Mouse (Mus musculus) stomach, embryonic 14.5 days (tissue): ENCODE measurements at regions not wholly inside any gene's neighbourhood (a gene's known extent, or its start where the extent isn't known, plus 50 kb on each side); places are given as distances from the start of the nearest gene placed in this dataset.

ENCODE experiments used
- ATAC-seq: fragments of 200-750 bp; cut with Nextera tagmentation; 2 replicates; pipeline ENCODE4 v1.8.0; 2017; ENCODE audit warnings: low read depth, moderate TSS enrichment; ENCODE audit not compliant: insufficient number of reproducible peaks, insufficient read depth, low FRiP score
- H3K27ac ChIP-seq: fragments of 300-500 bp; sonication (generic); 2 replicates; pipeline ENCODE4 v1.5.1; 2014; ENCODE audit warnings: mild to moderate bottlenecking, low read length, moderate library complexity, mixed read lengths
- H3K27me3 ChIP-seq: fragments of 300-500 bp; sonication (generic); 2 replicates; pipeline ENCODE4 v1.6.1; 2014; ENCODE audit warnings: low read length, control low read depth, mixed read lengths; ENCODE audit not compliant: control insufficient read depth, insufficient read depth
- H3K36me3 ChIP-seq: fragments of 300-500 bp; sonication (generic); 2 replicates; pipeline ENCODE4 v1.6.1; 2014; ENCODE audit warnings: mild to moderate bottlenecking, control low read depth, low read length, moderate library complexity, mixed read lengths; ENCODE audit not compliant: control insufficient read depth, insufficient read depth
- H3K4me1 ChIP-seq: fragments of 300-500 bp; sonication (generic); 2 replicates; pipeline ENCODE4 v1.6.1; 2014; ENCODE audit warnings: low read length, control low read depth, mixed read lengths; ENCODE audit not compliant: control insufficient read depth, insufficient read depth
- H3K4me2 ChIP-seq: fragments of 300-500 bp; sonication (generic); replicated peaks from 2 replicates; pipeline ENCODE4 v1.6.1; 2014; ENCODE audit warnings: low read depth, low read length, control low read depth
- H3K4me3 ChIP-seq: fragments of 300-500 bp; sonication (generic); 2 replicates; pipeline ENCODE4 v1.5.1; 2014; ENCODE audit warnings: low read depth, low read length, control low read depth
- H3K9ac ChIP-seq: fragments of 300-500 bp; sonication (generic); replicated peaks from 2 replicates; pipeline ENCODE4 v1.6.1; 2014; ENCODE audit warnings: low read depth, mild to moderate bottlenecking, control low read depth, low read length, moderate library complexity, mixed read lengths
- H3K9me3 ChIP-seq: fragments of 300-500 bp; sonication (generic); 2 replicates; pipeline ENCODE4 v1.6.1; 2016; ENCODE audit warnings: low read depth, low read length, control low read depth; ENCODE audit not compliant: control insufficient read depth
- WGBS: fragments of 180-500 bp; shearing (Covaris S2); extraction: QIAGEN DNeasy Blood & Tissue Kit; methylation state at CpG from one replicate; pipeline ENCODE4 v1.1.7; 2014; 5-methylcytosine and 5-hydroxymethylcytosine counted together

DNA sequence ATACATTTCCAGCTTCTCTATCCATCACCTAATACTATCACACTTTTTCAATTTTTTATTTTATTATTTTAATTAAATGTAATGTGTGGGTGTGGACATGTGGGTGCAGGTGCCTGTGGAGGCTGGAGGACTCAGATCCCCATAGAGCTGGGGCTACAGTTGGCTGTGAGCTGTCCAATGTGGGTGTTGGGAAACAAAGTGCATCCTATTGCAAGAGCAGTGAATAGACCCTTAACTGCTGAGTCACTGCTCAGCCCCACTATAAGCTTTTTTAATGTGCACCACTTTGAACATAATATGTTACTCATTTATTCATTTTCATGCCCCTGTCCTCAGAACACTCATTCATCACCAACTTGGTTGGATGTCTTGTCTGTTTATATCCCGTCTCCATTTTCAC, 110.4 kb downstream of the Avpr1a start:
- no peaks in the 10 kb centered on the region for H3K4me1 ChIP-seq
- H3K9me3 ChIP-seq = no peaks in the 10 kb centered on the region
- H3K4me2 ChIP-seq = no peak overlapping the region
- no peaks in the 10 kb centered on the region for H3K27me3 ChIP-seq
- WGBS = 63% methylated on average over 1 of the region's 1 CpGs
- H3K36me3 ChIP-seq = no peaks in the 10 kb centered on the region
- no peak overlapping the region for H3K4me3 ChIP-seq
- ATAC-seq = no peak
- H3K9ac ChIP-seq = no peak overlapping the region
- H3K27ac ChIP-seq = no peak overlapping the region

GRCm38 (mm10) chr10:122560001-122560695, 111.8 kb downstream of the Avpr1a start:
- ATAC-seq = no peak
- H3K4me2 ChIP-seq = no peak overlapping the region
- H3K4me3 ChIP-seq = no peak overlapping the region
- H3K27me3 ChIP-seq = no peaks in the 10 kb centered on the region
- H3K9me3 ChIP-seq = no peaks in the 10 kb centered on the region
- H3K4me1 ChIP-seq = 0 out of 2 replicates have a peak, but pooled peaks cover 3% of the 10 kb centered on the region
- no peak overlapping the region for H3K27ac ChIP-seq
- 81% methylated on average over 10 of the region's 10 CpGs for WGBS
- no peak overlapping the region for H3K9ac ChIP-seq
- no peaks in the 10 kb centered on the region for H3K36me3 ChIP-seq

DNA sequence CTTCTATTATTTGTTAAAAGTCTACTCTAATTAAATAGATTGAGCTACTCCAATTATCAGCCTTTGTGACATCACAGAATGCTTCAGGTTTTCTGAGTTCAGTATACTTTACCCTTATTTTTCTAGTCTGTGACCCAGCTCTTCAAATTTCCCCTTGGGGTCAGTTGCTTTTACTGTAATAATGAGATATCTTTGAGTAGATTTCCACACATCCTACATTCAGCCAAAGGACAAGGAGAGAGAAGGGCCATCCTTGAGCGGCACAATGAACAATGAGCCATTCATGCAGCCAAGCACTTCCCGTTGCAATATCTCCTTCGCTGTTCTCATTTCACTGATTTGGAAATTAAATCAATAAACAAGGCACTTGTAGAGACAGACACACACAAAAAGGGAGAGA, 113.6 kb downstream of the Avpr1a start:
- no peak overlapping the region for H3K4me2 ChIP-seq
- no peak overlapping the region for H3K4me3 ChIP-seq
- H3K9me3 ChIP-seq = no peaks in the 10 kb centered on the region
- H3K9ac ChIP-seq = no peak overlapping the region
- H3K27me3 ChIP-seq = no peaks in the 10 kb centered on the region
- H3K4me1 ChIP-seq = 0 out of 2 replicates have a peak, but pooled peaks cover 3% of the 10 kb centered on the region
- H3K36me3 ChIP-seq = no peaks in the 10 kb centered on the region
- H3K27ac ChIP-seq = no peak overlapping the region
- 81% methylated on average over 3 of the region's 3 CpGs for WGBS
- ATAC-seq = no peak

- H3K4me2 ChIP-seq = no peak overlapping the region
- no peak overlapping the region for H3K4me3 ChIP-seq
- H3K36me3 ChIP-seq = no peaks in the 10 kb centered on the region
- no peak overlapping the region for H3K9ac ChIP-seq
- H3K27ac ChIP-seq = no peak overlapping the region
- no peak for ATAC-seq
- H3K4me1 ChIP-seq = 0 out of 2 replicates have a peak, but pooled peaks cover 3% of the 10 kb centered on the region
- H3K9me3 ChIP-seq = no peaks in the 10 kb centered on the region
- no peaks in the 10 kb centered on the region for H3K27me3 ChIP-seq
- 65% methylated on average over 6 of the region's 6 CpGs for whole genome bisulfite sequencing
Observed at GRCm38 (mm10) chr10:122562542-122562941, 114.2 kb downstream of the Avpr1a start.

DNA sequence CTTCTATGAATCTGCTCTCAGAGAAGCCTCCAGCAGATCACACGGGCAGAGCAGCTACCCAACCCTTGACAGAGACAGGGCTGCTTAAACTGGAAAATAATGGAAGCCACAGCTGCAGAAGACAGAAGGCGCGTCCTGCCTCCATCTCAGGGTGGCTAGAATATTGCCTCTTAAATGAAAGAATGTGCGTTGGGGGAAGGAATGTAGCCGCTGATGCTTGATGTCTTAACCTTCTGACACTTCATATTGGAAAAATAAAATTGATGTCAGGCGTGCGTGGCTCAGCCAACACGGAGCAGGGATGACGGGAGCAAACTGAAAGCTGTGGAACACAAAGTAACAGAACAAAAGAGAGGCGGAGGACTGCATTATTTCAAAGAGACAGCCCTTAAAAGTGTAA, 114.6 kb upstream of the Ppm1h start:
- Histone ChIP-seq H3K27ac (no peak overlapping the region; the same call in 1 of the 2 replicates), H3K4me1 (0 out of 2 replicates have a peak, but pooled peaks cover 3% of the 10 kb centered on the region), H3K36me3 (no peaks in the 10 kb centered on the region), H3K4me3 (no peak overlapping the region), H3K9ac (no peak overlapping the region), H3K4me2 (peak overlapping the region; percentile 28), H3K9me3 (no peaks in the 10 kb centered on the region), H3K27me3 (no peaks in the 10 kb centered on the region)
- no peak for ATAC-seq
- 16% methylated on average over 10 of the region's 10 CpGs for WGBS

GRCm38 (mm10) chr10:122564473-122564872, 114.1 kb upstream of the Ppm1h start:
- no peak for ATAC-seq
- Histone ChIP-seq H3K27ac (no peak overlapping the region; the same call in 1 of the 2 replicates), H3K4me3 (no peak overlapping the region), H3K27me3 (no peaks in the 10 kb centered on the region), H3K9me3 (no peaks in the 10 kb centered on the region), H3K4me1 (0 out of 2 replicates have a peak, but pooled peaks cover 3% of the 10 kb centered on the region), H3K9ac (no peak overlapping the region), H3K36me3 (no peaks in the 10 kb centered on the region), H3K4me2 (peak overlapping the region; percentile 28)
- WGBS = 74% methylated on average over 10 of the region's 10 CpGs

- H3K4me1 ChIP-seq = peaks cover 11% of the 10 kb centered on the region; the same call in 1 of the 2 replicates
- ATAC-seq = no peak
- no peak overlapping the region for H3K4me2 ChIP-seq
- no peaks in the 10 kb centered on the region for H3K27me3 ChIP-seq
- H3K27ac ChIP-seq = no peak overlapping the region
- H3K9me3 ChIP-seq = no peaks in the 10 kb centered on the region
- no peak overlapping the region for H3K9ac ChIP-seq
- WGBS = 57% methylated on average over 4 of the region's 4 CpGs
- H3K4me3 ChIP-seq = no peak overlapping the region
- no peaks in the 10 kb centered on the region for H3K36me3 ChIP-seq
Observed at GRCm38 (mm10) chr10:122566601-122567000, 112.0 kb upstream of the Ppm1h start.

DNA sequence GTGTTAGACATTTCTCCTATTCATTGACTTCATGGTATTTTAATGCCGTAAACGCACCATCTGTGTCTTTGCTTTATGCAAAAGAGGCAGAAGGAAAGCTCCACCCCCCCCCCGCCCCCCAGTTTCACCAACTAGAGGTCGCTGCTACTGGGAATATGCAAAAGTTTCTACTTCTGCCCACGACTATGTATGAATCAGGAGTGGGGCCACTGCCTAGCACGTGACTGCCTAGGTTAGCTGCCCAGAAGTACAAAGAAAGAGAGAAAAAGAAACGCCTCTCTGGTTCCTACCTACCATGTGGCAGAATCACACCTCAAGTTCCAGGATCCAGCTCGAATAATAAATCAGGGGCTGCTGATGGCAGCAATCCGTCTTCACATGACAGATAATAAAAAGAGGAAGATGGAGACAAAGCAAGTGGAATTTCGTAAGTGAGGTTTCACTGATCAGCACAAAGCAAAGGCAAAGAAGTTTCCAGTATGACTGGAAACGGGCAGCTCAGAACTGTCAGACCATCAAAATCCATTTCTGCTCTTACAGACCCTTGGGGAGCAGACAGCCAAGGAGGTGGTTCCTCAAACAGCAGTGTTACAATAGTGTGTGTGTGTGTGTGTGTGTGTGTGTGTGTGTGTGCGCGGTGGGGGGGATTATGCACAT, 108.9 kb upstream of the Ppm1h start:
- Histone ChIP-seq H3K4me3 (no peak overlapping the region), H3K27me3 (no peaks in the 10 kb centered on the region), H3K9me3 (no peaks in the 10 kb centered on the region), H3K4me1 (peaks cover 7% of the 10 kb centered on the region; the same call in 1 of the 2 replicates), H3K27ac (no peak overlapping the region), H3K36me3 (no peaks in the 10 kb centered on the region), H3K4me2 (no peak overlapping the region), H3K9ac (no peak overlapping the region)
- 61% methylated on average over 13 of the region's 13 CpGs for WGBS
- ATAC-seq = no peak
